Mouse (Mus musculus): ENCODE results near the gene Vwa2. TPM values are rescaled to one million over a fixed set of nuclear protein-coding genes. Genes with fewer than 3 reads are reported as not detected.

The Vwa2 gene
- 0.42 and 0.87 TPM in 2 replicates for polyA plus RNA-seq (2012; rRNA removed)

- H3K4me3 ChIP-seq (ENCODE audit: control insufficient read depth, low read depth, low read length): peak within 1 kb of the TSS; percentile 60
- no peak within 1 kb of the TSS for H3K27ac ChIP-seq (ENCODE audit: control insufficient read depth, insufficient read depth, low read depth, low read length)
- TF ChIP-seq POLR2A (IDR thresholded peaks at IDR 0.05; ENCODE audit: control insufficient read depth, low read depth, low read length) (no peak), CTCF (IDR thresholded peaks at IDR 0.05; ENCODE audit: control insufficient read depth, insufficient read depth, insufficient replicate concordance, low read depth, low read length) (no peak)
- no peaks in the 10 kb centered on the region for H3K27me3 ChIP-seq (ENCODE audit: control insufficient read depth, insufficient read depth, low read length)
- no peaks in the 10 kb centered on the region for H3K36me3 ChIP-seq (ENCODE audit: control insufficient read depth, insufficient read depth, low read length)
- peaks cover 14% of the 10 kb centered on the region for H3K4me1 ChIP-seq (ENCODE audit: control insufficient read depth, insufficient read depth, low read length)
These were observed at the start of gene Vwa2 for GRCm38 (mm10) chr19:56873816-56874600. Gene Vwa2, plus strand, starts transcription at chr19:56874249.

- Histone ChIP-seq H3K27ac (ENCODE audit: control insufficient read depth, insufficient read depth, low read depth, low read length) (peak within 1 kb of the TSS; percentile 98), H3K4me1 (ENCODE audit: control insufficient read depth, insufficient read depth, low read length) (peaks cover 10% of the 10 kb centered on the region), H3K4me3 (ENCODE audit: control insufficient read depth, low read depth, low read length) (peak within 1 kb of the TSS; percentile 97), H3K36me3 (ENCODE audit: control insufficient read depth, insufficient read depth, low read length) (peaks cover 1% of the 10 kb centered on the region; the same call in 1 of the 2 replicates), H3K27me3 (ENCODE audit: control insufficient read depth, insufficient read depth, low read length) (no peaks in the 10 kb centered on the region)
- TF ChIP-seq POLR2A (IDR thresholded peaks at IDR 0.05; ENCODE audit: control insufficient read depth, low read depth, low read length): peak; percentile 66
- no peak for TF ChIP-seq CTCF (IDR thresholded peaks at IDR 0.05; ENCODE audit: control insufficient read depth, insufficient read depth, insufficient replicate concordance, low read depth, low read length)
These were observed 47.9 kb upstream of the Vwa2 start, which contains the start of gene Tdrd1 for GRCm38 (mm10) chr19:56826047-56826631. Gene Tdrd1, plus strand, starts transcription at chr19:56826209.

- Histone ChIP-seq H3K27ac (ENCODE audit: control insufficient read depth, insufficient read depth, low read depth, low read length) (no peak overlapping the region), H3K4me3 (ENCODE audit: control insufficient read depth, low read depth, low read length) (peak overlapping the region; percentile 14; the same call in 1 of the 2 replicates), H3K27me3 (ENCODE audit: control insufficient read depth, insufficient read depth, low read length) (no peaks in the 10 kb centered on the region), H3K36me3 (ENCODE audit: control insufficient read depth, insufficient read depth, low read length) (peaks cover 1% of the 10 kb centered on the region; the same call in 1 of the 2 replicates), H3K4me1 (ENCODE audit: control insufficient read depth, insufficient read depth, low read length) (peaks cover 8% of the 10 kb centered on the region)
- TF ChIP-seq POLR2A (IDR thresholded peaks at IDR 0.05; ENCODE audit: control insufficient read depth, low read depth, low read length) (no peak), CTCF (IDR thresholded peaks at IDR 0.05; ENCODE audit: control insufficient read depth, insufficient read depth, insufficient replicate concordance, low read depth, low read length) (no peak)
These were observed 45.7 kb upstream of the Vwa2 start for GRCm38 (mm10) chr19:56828305-56828704.

- H3K27me3 ChIP-seq (ENCODE audit: control insufficient read depth, insufficient read depth, low read length): no peaks in the 10 kb centered on the region
- peak overlapping the region; percentile 42; the same call in 1 of the 2 replicates for H3K4me3 ChIP-seq (ENCODE audit: control insufficient read depth, low read depth, low read length)
- H3K36me3 ChIP-seq (ENCODE audit: control insufficient read depth, insufficient read depth, low read length): peaks cover 1% of the 10 kb centered on the region; the same call in 1 of the 2 replicates
- TF ChIP-seq POLR2A (IDR thresholded peaks at IDR 0.05; ENCODE audit: control insufficient read depth, low read depth, low read length): no peak
- TF ChIP-seq CTCF (IDR thresholded peaks at IDR 0.05; ENCODE audit: control insufficient read depth, insufficient read depth, insufficient replicate concordance, low read depth, low read length): no peak
- no peak overlapping the region for H3K27ac ChIP-seq (ENCODE audit: control insufficient read depth, insufficient read depth, low read depth, low read length)
- H3K4me1 ChIP-seq (ENCODE audit: control insufficient read depth, insufficient read depth, low read length): peaks cover 8% of the 10 kb centered on the region
These were observed 44.8 kb upstream of the Vwa2 start for GRCm38 (mm10) chr19:56829267-56829666.

- no peak for TF ChIP-seq POLR2A (IDR thresholded peaks at IDR 0.05; ENCODE audit: control insufficient read depth, low read depth, low read length)
- TF ChIP-seq CTCF (IDR thresholded peaks at IDR 0.05; ENCODE audit: control insufficient read depth, insufficient read depth, insufficient replicate concordance, low read depth, low read length): no peak
- no peaks in the 10 kb centered on the region for H3K27me3 ChIP-seq (ENCODE audit: control insufficient read depth, insufficient read depth, low read length)
- peak overlapping the region; percentile 89 for H3K27ac ChIP-seq (ENCODE audit: control insufficient read depth, insufficient read depth, low read depth, low read length)
- H3K4me1 ChIP-seq (ENCODE audit: control insufficient read depth, insufficient read depth, low read length): peaks cover 8% of the 10 kb centered on the region
- H3K36me3 ChIP-seq (ENCODE audit: control insufficient read depth, insufficient read depth, low read length): peaks cover 1% of the 10 kb centered on the region
- peak overlapping the region; percentile 84 for H3K4me3 ChIP-seq (ENCODE audit: control insufficient read depth, low read depth, low read length)
These were observed 43.9 kb upstream of the Vwa2 start for GRCm38 (mm10) chr19:56830163-56830562.

GRCm38 (mm10) chr19:56835340-56835739 is 38.7 kb upstream of the Vwa2 start:
- peaks cover 4% of the 10 kb centered on the region for H3K4me1 ChIP-seq (ENCODE audit: control insufficient read depth, insufficient read depth, low read length)
- no peak for TF ChIP-seq POLR2A (IDR thresholded peaks at IDR 0.05; ENCODE audit: control insufficient read depth, low read depth, low read length)
- no peak for TF ChIP-seq CTCF (IDR thresholded peaks at IDR 0.05; ENCODE audit: control insufficient read depth, insufficient read depth, insufficient replicate concordance, low read depth, low read length)
- no peak overlapping the region for H3K4me3 ChIP-seq (ENCODE audit: control insufficient read depth, low read depth, low read length)
- no peaks in the 10 kb centered on the region for H3K27me3 ChIP-seq (ENCODE audit: control insufficient read depth, insufficient read depth, low read length)
- H3K27ac ChIP-seq (ENCODE audit: control insufficient read depth, insufficient read depth, low read depth, low read length): peak overlapping the region; percentile 40; the same call in 1 of the 2 replicates
- peaks cover 3% of the 10 kb centered on the region for H3K36me3 ChIP-seq (ENCODE audit: control insufficient read depth, insufficient read depth, low read length)
